Mouse (Mus musculus) spleen, adult 12 weeks (tissue): Measurements from ENCODE around the gene Wdfy3.
"Not testable (repeated sequence)": the region's sequence is repeated elsewhere in the genome, so short reads cannot be mapped to it uniquely, and the experiment has no call there.

ENCODE experiments used
- DNase-seq: peaks from one replicate; pipeline ENCODE4 v3.0.0; 2022; ENCODE audit warnings: low spot score

The Wdfy3 gene

GRCm38 (mm10) chr5:101887989-101888388 lies 181.7 kb downstream of the Wdfy3 start:
- no peak for DNase-seq

GRCm38 (mm10) chr5:101885039-101885438 lies 184.7 kb downstream of the Wdfy3 start:
- DNase-seq: no peak

GRCm38 (mm10) chr5:101882191-101882590 lies 187.5 kb downstream of the Wdfy3 start:
- no peak for DNase-seq

- no peak for DNase-seq
Measured at GRCm38 (mm10) chr5:101879914-101880313, 189.8 kb downstream of the Wdfy3 start.

- no peak for DNase-seq
Measured at GRCm38 (mm10) chr5:101878403-101878802, 191.3 kb downstream of the Wdfy3 start.

GRCm38 (mm10) chr5:101876185-101876584 lies 193.5 kb downstream of the Wdfy3 start:
- DNase-seq: no peak

GRCm38 (mm10) chr5:101866722-101867121 lies 203.0 kb downstream of the Wdfy3 start:
- DNase-seq: no peak

- DNase-seq: no peak
Measured at GRCm38 (mm10) chr5:101863946-101864345, 205.8 kb downstream of the Wdfy3 start.

- DNase-seq: no peak
Measured at GRCm38 (mm10) chr5:101862651-101863050, 207.1 kb downstream of the Wdfy3 start.

- no peak for DNase-seq
Measured at GRCm38 (mm10) chr5:101861786-101862571, 207.7 kb downstream of the Wdfy3 start.

- DNase-seq: no peak
Measured at GRCm38 (mm10) chr5:101858891-101859436, 210.8 kb downstream of the Wdfy3 start.

- no peak for DNase-seq
Measured at GRCm38 (mm10) chr5:101855475-101855874, 214.2 kb downstream of the Wdfy3 start.

GRCm38 (mm10) chr5:101854667-101855066 lies 215.1 kb downstream of the Wdfy3 start:
- DNase-seq: no peak

GRCm38 (mm10) chr5:101854100-101854499 lies 215.6 kb downstream of the Wdfy3 start:
- DNase-seq: no peak

- DNase-seq: no peak
Measured at GRCm38 (mm10) chr5:101852116-101852680, 217.5 kb downstream of the Wdfy3 start.

GRCm38 (mm10) chr5:101851133-101851532 lies 218.6 kb downstream of the Wdfy3 start:
- no peak for DNase-seq

GRCm38 (mm10) chr5:101847762-101848161 lies 222.0 kb downstream of the Wdfy3 start:
- no peak for DNase-seq

- no peak for DNase-seq
Measured at GRCm38 (mm10) chr5:101847323-101847722, 222.4 kb downstream of the Wdfy3 start.

- no peak for DNase-seq
Measured at GRCm38 (mm10) chr5:101845930-101846329, 223.8 kb downstream of the Wdfy3 start.

- DNase-seq: no peak
Measured at GRCm38 (mm10) chr5:101845011-101845410, 224.7 kb downstream of the Wdfy3 start.

GRCm38 (mm10) chr5:101840476-101840875 lies 229.2 kb downstream of the Wdfy3 start:
- DNase-seq: no peak

- DNase-seq: not testable (repeated sequence)
Measured at GRCm38 (mm10) chr5:101837605-101838004, 232.1 kb downstream of the Wdfy3 start.

- no peak for DNase-seq
Measured at GRCm38 (mm10) chr5:101836221-101836620, 233.5 kb downstream of the Wdfy3 start.
